Mouse (Mus musculus) cerebellum, postnatal 10 days (tissue): ENCODE data around the gene Nck2.

Source experiments
- DNase-seq, 2 experiments: peaks; one replicate each; pipeline ENCODE4 v3.0.0; 2021; ENCODE audit warnings: mixed read lengths in 2 of 2

Gene Nck2

DNA sequence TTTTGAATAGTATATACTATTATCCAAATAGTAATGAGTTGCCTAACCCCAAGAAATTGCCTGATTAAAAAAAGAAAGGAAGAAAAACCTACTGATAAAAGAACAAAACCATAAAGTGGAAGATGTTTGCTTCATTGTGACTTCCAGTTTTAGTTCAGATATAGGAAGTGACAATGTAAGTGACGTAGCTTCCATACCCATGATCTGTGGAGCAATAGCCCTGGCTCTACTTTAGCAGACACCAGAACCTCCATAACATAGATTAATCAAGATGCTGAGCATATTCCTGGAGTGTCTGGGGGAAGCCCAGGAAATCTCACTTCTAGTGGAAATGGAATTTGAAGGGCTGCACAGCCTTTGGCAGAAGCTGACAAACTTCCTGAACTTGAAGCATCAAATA lies 144.6 kb downstream of the Nck2 start:
- no peak for DNase-seq

DNA sequence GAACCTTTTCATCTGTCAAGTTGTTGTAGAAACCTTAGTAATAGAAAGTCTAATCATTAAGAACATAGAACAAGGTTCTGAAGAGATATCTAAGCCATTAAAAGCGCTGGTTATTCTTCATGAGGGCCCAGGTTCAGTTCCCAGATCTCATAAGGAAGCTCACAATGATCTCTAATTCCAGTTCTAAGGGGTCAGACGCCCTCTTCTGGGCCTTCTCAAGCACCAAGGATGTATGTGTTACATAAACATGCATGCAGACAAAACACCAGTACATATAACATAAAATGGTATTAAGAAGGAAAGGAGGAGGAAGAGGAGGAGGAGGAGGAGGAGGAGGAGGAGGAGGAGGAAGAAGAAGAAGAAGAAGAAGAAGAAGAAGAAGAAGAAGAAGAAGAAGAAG lies 145.5 kb downstream of the Nck2 start:
- no peak for DNase-seq

DNA sequence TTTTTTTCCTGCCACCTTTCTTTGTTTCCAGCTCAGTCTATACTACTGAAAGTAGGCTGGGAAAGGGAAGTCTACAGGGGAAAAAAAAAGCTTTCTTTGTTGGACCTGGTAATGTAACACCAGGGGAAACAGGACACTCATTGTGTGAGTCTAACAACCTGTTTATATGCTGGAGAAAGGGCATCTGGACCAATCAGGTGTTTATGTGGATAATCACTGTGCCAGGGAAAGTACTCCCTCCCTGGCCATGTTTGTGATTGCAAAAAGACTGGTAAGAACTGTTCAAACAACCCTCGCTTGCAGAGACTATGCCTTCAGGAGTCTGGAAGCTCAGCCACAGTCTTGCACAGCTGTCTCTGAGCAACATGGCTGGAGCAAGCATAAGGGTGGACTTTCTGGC lies 146.3 kb downstream of the Nck2 start:
- DNase-seq: peak; percentile 23 to 33

DNA sequence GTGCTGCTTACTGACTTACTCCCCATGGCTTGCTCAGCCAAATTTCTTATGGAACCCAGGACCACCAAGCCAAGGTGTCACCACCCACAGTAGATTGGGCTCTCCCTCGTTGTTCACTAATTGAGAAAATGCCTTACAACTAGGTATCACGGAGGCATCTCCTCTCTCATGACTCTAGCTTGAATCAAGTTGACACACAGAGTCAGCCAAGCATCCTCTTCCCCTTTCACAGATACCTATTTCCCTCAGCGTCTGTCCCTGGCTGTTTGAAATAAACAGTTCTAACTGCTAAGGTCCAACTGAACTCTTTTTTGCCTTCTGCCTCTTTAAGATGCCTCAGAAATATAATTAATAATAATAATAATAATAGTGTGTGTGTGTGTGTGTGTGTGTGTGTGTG lies 148.7 kb downstream of the Nck2 start:
- DNase-seq: no peak

DNA sequence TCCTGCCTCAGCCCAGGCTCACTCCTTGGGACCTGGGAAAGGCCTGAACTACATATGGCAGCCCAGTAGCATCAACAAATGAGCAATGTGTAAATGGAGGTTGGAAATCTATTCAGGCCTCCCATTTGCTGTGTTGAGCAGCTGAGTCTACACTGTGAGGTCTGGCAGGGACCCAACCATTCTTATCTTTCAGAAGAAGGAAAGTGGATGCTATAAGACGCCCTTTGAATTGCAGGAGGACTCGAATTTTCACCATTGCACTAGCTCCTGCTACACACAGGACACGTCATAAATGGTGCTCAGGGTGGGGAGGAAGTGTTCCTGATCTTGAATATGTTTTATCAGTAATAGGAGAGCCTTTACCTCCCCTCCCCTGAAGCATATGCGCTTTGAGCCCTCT lies 150.4 kb downstream of the Nck2 start:
- no peak for DNase-seq

DNA sequence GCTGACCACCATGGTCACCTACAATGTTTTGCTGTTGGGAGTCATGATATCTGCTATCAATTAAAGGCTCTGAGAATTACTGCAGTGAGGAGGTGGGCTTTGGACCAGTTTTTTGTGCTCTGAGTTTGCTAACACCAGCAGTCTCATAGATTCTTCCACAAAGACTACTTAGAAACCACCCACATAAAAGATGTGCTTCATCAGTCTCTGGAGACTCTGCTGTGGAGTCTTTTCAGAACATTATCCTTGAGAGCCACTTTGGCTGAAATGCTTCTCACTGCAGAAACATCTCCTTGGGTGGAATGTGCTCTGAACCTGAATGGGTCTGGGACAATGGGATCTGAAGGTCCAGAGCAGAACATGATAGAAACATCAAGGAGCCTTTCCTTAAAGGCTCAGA lies 153.4 kb downstream of the Nck2 start:
- no peak for DNase-seq

DNA sequence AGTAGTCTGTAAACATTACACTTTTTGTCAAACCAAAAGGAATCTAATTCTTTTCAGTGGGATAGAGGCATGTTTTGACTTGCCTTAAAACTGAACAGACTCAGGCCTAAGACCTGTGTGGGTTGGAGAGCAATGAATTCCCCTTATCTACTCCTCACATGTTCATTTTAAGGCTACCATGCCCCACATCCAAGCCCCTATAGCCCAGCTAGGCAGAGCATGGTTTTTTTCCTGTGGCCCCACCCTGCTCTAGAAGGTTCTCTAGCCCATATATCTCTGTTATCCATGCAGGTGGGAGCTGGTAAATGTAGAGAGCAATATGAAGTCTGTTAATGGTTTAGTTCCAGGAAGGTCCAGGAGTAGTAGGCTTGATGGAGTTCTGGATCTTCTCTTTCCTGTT lies 155.1 kb downstream of the Nck2 start:
- DNase-seq: no peak

DNA sequence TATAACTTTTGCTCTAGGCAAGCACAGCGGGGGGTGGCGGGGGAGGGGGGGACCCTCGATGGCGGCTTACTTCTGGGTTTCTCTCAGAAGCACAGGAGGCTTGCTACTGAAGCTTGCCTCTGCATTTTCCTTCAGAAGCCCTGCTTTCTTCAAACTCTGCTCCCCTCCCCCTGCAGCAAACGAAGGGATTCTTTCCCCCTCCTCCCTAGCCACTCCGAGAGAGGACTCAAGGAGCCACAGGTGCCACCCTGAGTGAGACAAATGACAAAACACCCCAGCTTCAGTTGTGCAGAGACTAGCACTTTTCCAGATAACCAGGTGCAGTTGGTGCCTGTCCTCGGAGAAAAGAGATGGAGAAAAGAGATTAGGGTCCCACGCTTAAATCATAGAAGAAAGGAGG lies 156.7 kb downstream of the Nck2 start:
- no peak for DNase-seq

DNA sequence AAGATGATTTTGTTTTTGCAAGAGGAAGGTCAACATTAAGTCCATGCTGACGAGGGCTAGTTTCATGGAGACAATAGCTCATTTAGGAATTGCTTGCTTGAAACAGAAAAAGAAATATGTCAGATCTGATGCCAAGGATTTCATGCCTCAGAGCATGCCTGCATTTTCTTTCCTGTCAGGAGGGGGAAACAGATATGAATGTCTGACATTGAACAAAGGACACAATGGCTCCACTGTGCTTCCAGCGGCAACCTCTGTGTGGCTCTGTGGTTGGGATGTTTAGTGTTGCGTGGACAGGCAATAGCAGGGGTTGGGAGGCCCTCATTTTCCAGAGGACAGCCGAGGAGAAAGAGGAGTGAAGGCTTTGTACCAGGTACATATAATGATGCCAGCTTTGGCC lies 171.6 kb downstream of the Nck2 start:
- DNase-seq: no peak
